Mouse (Mus musculus): ENCODE measurements around the gene Kcnab2. TPM values are rescaled to one million over a fixed set of nuclear protein-coding genes. Genes with fewer than 3 reads are reported as not detected.

Gene Kcnab2
- polyA plus RNA-seq, 1 experiment from 2014 or later: 11.2 TPM

DNA sequence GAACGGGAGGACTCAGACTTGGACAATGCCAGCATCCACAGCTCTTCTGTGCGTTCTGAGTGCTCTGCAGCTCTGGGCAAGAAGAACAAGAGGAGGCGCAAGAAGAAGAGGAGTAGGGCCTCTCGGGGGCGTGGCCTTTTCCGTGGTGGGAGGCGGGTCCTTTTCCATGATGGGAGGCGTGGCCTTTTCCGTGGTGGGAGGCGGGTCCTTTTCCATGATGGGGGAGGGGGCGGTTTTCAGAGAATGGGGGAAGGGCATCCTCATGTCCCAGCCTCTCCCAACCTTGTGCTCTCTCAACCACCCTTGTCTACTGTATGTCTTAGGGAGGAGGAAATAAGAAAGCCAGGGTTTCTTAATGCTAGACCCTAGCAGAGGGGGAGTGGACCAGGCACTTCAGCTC lies 118.0 kb downstream of the Kcnab2 start:
- H3K9me3 ChIP-seq: no peaks in the 10 kb centered on the region
- 5% methylated on average over 11 of the region's 11 CpGs for WGBS
- no peaks in the 10 kb centered on the region for H3K36me3 ChIP-seq (replicated peaks)
- peaks cover 30% of the 10 kb centered on the region for H3K27me3 ChIP-seq (ENCODE audit: poor library complexity, severe bottlenecking)
- DNase-seq (ENCODE audit: extremely low spot score, low spot score): no peak
- H3K4me3 ChIP-seq: no peak overlapping the region
- H3K27ac ChIP-seq: no peak overlapping the region
- H3K4me1 ChIP-seq: peaks cover 26% of the 10 kb centered on the region

DNA sequence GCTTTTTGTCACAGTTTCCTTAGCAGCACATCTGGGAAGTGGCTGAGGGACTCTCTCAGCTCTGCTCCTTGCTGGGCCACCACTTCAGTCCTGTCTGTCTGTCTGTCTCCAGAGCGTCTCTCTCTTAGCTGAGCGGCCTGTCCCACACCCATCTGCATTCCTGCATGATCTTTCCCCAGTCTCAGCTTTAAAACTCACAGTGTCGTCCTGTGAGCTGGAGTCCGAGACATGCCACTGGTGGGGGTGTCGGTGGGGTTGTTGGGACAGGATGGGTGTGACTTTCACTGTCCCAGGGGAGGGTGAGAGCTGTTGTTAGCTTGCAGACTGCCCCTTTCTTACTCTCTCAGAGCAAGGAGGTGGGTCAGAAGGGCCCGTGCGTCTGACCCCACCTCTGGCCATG lies 122.0 kb downstream of the Kcnab2 start:
- no peaks in the 10 kb centered on the region for H3K9me3 ChIP-seq
- H3K27ac ChIP-seq: no peak overlapping the region
- peaks cover 44% of the 10 kb centered on the region for H3K27me3 ChIP-seq (ENCODE audit: poor library complexity, severe bottlenecking)
- DNase-seq (ENCODE audit: extremely low spot score, low spot score): no peak
- 83% methylated on average over 7 of the region's 7 CpGs for WGBS
- H3K4me1 ChIP-seq: peaks cover 27% of the 10 kb centered on the region
- no peaks in the 10 kb centered on the region for H3K36me3 ChIP-seq (replicated peaks)
- no peak overlapping the region for H3K4me3 ChIP-seq

DNA sequence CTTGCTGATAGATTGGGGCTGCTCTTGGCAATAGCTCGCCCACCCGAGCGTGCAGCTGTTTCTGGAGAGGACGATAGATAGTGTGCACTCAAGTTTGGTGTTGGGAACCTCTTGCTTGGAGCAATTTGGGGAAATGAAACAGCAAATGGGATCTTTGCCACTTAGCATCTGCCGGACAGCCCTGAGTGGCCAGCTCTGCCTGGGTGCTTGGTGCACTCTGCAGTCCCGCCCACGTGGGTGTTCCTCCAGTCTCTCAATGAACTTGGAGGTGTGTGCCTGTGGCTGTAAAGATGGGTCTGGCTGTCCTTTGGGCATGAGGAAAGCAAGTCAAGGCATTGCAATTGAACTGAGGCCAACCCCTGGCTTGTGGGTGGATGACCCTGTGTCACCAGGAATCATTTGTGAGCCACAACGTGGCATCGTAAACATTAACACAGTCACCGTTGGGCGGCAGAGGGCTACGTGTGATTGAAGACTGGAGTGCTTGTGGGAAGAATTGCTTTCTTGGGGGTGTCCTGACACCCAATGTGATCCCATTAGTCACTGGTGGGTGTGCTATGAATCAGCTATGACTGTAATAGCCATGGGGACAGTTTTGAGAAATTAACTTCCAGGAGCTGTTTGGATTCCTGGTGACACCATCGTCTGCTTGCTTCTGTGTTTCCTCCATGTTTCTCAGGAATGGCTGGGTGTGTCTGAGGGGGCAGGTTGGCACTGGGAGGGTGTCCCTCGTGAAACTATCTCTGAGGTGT lies 123.6 kb downstream of the Kcnab2 start:
- no peaks in the 10 kb centered on the region for H3K36me3 ChIP-seq (replicated peaks)
- no peaks in the 10 kb centered on the region for H3K9me3 ChIP-seq
- H3K27me3 ChIP-seq (ENCODE audit: poor library complexity, severe bottlenecking): peaks cover 44% of the 10 kb centered on the region
- no peak for DNase-seq (ENCODE audit: extremely low spot score, low spot score)
- 86% methylated on average over 14 of the region's 14 CpGs for WGBS
- no peak overlapping the region for H3K4me3 ChIP-seq
- H3K27ac ChIP-seq: no peak overlapping the region
- H3K4me1 ChIP-seq: peaks cover 27% of the 10 kb centered on the region

DNA sequence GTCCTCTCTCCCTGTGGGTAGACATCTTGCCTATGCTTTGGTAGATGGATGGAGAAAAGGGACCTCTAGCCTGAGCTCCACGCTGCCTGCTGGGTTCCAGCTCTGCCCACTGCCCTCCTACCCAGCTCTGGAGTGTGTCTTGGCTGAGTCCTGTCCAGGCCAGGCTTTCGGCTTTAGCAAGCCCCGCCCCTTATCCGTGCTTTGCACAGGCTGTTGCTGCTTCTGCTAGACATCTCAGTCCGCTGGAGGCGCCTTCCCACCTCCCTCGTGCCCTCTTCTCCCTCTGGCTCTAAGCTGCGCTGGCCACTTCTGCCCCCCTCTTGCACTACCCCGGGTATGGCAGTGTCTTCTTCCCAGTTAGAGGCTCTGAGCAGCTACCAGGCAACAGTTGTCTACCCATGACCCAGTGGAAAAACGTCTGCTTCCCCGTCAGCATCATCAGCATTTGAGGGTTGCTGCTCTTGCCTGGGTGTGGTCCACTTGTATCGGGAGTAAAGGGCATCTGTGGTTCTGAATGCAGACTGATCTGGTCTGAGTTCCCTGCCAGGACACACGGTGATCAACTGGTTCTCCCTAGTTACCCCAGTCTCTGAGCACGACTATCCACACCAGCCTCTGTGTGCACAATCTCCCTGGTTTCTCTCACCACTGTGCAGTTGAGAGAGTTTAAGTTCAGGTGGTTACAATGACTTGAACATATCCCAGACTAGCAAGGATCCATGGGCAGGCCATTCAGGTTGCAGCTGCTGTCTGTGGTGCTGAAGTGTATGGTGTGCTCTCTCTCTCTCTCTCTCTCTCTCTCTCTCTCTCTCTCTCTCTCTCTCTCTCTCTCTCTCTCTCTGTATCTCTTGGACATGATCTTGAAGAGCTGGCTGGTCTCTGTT lies 126.0 kb downstream of the Kcnab2 start:
- 13% methylated on average over 14 of the region's 14 CpGs for WGBS

DNA sequence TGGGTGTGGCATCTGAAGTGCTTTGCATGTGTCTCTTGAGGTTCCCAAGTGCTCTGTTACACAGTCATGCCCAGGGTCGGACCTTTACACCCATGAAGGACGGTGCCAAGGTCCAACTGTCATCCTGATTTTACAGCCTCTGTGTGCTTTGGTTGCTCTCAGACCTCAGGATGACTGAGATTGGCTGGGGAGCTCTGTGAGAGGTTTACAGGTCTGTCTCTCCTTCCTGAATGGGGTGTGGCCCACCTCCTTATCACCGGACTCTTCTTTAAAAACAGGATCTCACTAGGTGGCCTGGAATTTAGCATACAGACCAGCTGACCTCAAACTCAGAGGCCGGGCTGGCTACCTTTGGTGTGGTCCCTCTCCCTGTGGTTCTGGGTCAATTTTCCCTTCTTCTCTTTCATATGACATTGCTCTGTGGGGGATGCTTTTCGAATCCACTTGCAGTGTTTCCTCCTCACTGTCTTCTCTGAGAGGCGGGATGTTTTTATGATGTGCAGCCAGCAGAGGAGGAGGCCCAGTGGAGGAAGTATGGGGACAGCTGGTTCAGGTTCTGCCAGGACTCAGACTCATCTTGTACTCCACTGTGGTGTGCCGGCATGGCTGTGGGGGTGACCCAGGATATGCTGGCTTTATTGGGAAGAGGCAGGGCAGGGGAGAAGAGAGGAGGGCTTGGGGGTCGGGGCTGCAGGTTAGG lies 126.8 kb downstream of the Kcnab2 start:
- Histone ChIP-seq H3K27me3 (ENCODE audit: poor library complexity, severe bottlenecking) (peaks cover 65% of the 10 kb centered on the region), H3K27ac (no peak overlapping the region), H3K9me3 (no peaks in the 10 kb centered on the region), H3K4me3 (no peak overlapping the region), H3K36me3 (replicated peaks) (no peaks in the 10 kb centered on the region), H3K4me1 (peaks cover 29% of the 10 kb centered on the region)
- WGBS: 48% methylated on average over 8 of the region's 8 CpGs
- DNase-seq (ENCODE audit: extremely low spot score, low spot score): no peak

More for the DNA sequence above, 126.0 kb downstream of the Kcnab2 start:
- no peak overlapping the region for H3K4me3 ChIP-seq
- peaks cover 58% of the 10 kb centered on the region for H3K27me3 ChIP-seq (ENCODE audit: poor library complexity, severe bottlenecking)
- no peaks in the 10 kb centered on the region for H3K9me3 ChIP-seq
- H3K36me3 ChIP-seq (replicated peaks): no peaks in the 10 kb centered on the region
- H3K27ac ChIP-seq: no peak overlapping the region
- no peak for DNase-seq (ENCODE audit: extremely low spot score, low spot score)
- H3K4me1 ChIP-seq: peaks cover 29% of the 10 kb centered on the region

DNA sequence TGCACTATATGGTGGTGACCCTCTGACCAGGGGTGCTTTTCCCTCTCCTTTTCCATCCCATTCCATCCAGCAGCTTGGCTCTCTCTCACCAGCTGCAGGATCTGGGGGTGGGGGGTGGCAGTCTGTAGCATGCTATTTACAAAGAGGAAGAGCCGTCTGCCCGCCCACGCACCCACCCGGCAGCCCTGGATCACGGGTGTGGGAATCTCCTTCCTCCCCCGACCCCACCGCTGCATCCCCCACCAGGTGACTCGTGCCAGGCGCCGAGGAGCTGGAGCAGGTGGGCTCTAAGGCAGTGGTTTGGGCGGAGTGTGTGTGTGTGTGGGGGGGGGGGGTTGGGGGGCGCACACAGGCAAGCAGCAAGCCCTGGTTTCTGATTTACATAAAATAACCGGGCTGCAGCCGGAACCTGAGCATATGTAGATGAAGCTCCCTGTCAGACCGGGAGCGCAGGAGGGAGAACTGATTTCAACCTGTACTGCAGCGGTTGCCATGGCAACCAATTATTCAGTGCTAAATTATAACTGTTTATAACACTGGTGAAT lies 127.8 kb downstream of the Kcnab2 start:
- Histone ChIP-seq H3K9me3 (no peaks in the 10 kb centered on the region), H3K4me3 (no peak overlapping the region), H3K27ac (0 out of 2 replicates have a peak overlapping the region, but pooled peaks have one; percentile 15), H3K27me3 (ENCODE audit: poor library complexity, severe bottlenecking) (peaks cover 66% of the 10 kb centered on the region), H3K36me3 (replicated peaks) (no peaks in the 10 kb centered on the region), H3K4me1 (peaks cover 33% of the 10 kb centered on the region)
- 24% methylated on average over 16 of the region's 17 CpGs for WGBS
- DNase-seq (ENCODE audit: extremely low spot score, low spot score): no peak

DNA sequence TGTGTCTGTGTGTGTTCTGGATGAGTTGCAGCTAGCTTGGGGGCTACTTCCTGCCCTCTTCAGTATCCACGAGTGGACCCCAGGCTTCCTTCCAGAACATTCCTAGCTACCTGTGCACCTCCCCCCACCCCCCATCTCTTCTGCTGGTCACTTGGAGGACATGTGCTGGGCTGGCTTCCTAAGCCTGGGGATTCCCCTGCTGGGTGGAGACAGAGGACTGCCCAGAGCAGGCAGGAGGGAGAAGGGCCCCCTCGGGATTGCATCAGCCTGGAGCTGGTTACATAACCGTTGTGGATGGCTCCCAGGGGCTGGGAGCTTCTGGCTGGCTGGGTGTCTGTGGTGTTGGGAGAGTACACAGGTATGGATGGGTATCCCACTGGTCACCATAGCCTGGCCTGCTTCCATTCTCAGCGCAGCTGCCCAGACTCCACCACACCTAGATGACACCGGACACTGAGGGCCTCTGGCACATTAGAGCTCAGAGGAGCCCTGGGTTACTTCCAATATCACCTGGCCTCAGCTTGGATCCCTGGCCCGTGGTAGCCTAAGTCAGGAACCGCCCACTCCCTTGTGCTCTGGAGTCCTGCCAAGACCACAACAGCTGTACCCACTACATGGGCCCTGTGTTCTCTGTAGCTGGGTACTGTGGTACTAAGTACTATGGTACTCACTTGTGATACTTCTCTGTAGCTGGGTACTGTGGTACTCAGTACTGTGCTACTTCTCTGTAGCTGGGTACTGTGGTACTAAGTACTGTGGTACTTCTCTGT lies 132.4 kb downstream of the Kcnab2 start:
- no peak for DNase-seq (ENCODE audit: extremely low spot score, low spot score)
- Histone ChIP-seq H3K4me3 (no peak overlapping the region), H3K27ac (no peak overlapping the region), H3K36me3 (replicated peaks) (no peaks in the 10 kb centered on the region), H3K27me3 (ENCODE audit: poor library complexity, severe bottlenecking) (peaks cover 79% of the 10 kb centered on the region), H3K4me1 (peaks cover 32% of the 10 kb centered on the region), H3K9me3 (no peaks in the 10 kb centered on the region)
- WGBS: 60% methylated on average over 7 of the region's 7 CpGs

DNA sequence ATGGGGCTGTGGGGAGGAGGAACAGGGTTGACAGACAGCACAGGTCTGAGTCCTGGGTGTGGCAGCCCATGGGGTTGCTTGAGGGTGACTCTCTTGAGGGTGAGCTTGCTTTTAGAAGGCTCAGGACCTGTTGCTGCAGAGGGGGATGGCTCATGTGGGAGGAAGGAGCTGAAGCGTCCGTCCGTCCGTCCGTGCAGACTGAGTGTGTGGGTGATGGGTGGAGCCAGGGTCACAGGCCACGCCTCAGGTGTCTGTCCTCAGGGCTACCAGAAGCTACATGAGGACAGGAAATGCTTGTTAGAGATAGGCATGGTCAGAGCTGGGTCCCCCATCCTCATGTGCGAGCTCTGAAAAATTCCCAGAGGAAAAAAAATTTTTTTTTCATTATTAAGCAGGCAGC lies 133.0 kb downstream of the Kcnab2 start:
- 65% methylated on average over 7 of the region's 7 CpGs for whole genome bisulfite sequencing
- Histone ChIP-seq H3K36me3 (replicated peaks) (no peaks in the 10 kb centered on the region), H3K27me3 (ENCODE audit: poor library complexity, severe bottlenecking) (peaks cover 79% of the 10 kb centered on the region)

DNA sequence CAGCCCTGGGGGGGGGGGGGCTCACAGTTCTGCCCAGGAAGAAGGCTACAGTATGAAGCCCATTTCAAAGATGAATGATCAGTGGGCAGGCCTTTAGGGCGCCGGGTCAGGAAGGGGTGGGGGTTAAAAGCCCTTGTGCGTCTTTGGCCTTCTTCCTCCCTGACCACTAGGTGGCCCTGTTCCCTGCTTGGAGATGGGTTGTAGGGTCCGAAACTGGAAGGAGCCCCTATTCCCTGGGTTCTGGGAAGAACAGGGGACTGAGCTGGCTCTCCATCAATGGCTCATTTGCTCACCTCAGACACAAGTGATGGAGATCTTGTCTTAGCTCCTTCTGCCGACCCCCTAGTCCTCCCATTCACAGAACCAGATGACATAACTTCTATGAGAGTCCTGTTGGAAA lies 134.4 kb downstream of the Kcnab2 start:
- Histone ChIP-seq H3K27me3 (ENCODE audit: poor library complexity, severe bottlenecking) (peaks cover 79% of the 10 kb centered on the region), H3K36me3 (replicated peaks) (no peaks in the 10 kb centered on the region), H3K4me1 (peaks cover 38% of the 10 kb centered on the region), H3K4me3 (no peak overlapping the region), H3K9me3 (no peaks in the 10 kb centered on the region), H3K27ac (no peak overlapping the region)
- 13% methylated on average over 5 of the region's 5 CpGs for WGBS
- DNase-seq (ENCODE audit: extremely low spot score, low spot score): peak; percentile 55

More for the DNA sequence above, 133.0 kb downstream of the Kcnab2 start:
- no peak overlapping the region for H3K27ac ChIP-seq
- DNase-seq (ENCODE audit: extremely low spot score, low spot score): no peak
- H3K9me3 ChIP-seq: no peaks in the 10 kb centered on the region
- peaks cover 32% of the 10 kb centered on the region for H3K4me1 ChIP-seq
- H3K4me3 ChIP-seq: no peak overlapping the region

Data from forebrain, embryonic 10.5 days (tissue).